Mouse (Mus musculus) embryonic facial prominence, embryonic 14.5 days (tissue): ENCODE measurements around the gene Tanc1. TPM values are rescaled to one million over a fixed set of nuclear protein-coding genes. Genes with fewer than 3 reads are reported as not detected.

ENCODE experiments used
- ATAC-seq: fragments of 200-750 bp; cut with Nextera tagmentation; 2 replicates; pipeline ENCODE4 v1.8.0; 2017; ENCODE audit warnings: low read depth, moderate number of reproducible peaks, moderate TSS enrichment
- DNase-seq: peaks from one replicate; pipeline ENCODE4 v3.0.0-alpha.2; 2015; ENCODE audit warnings: low spot score
- H3K27ac ChIP-seq: fragments of 300-500 bp; sonication (generic); replicated peaks from 2 replicates; pipeline ENCODE4 v1.5.1; 2014; ENCODE audit warnings: low read depth, mild to moderate bottlenecking, low read length, moderate library complexity
- H3K27me3 ChIP-seq: fragments of 300-500 bp; sonication (generic); replicated peaks from 2 replicates; pipeline ENCODE4 v1.6.1; 2014; ENCODE audit warnings: low read length; ENCODE audit not compliant: control insufficient read depth, insufficient read depth
- H3K36me3 ChIP-seq: fragments of 300-500 bp; sonication (generic); 2 replicates; pipeline ENCODE4 v1.6.1; 2014; ENCODE audit warnings: low read length, mixed read lengths; ENCODE audit not compliant: control insufficient read depth, insufficient read depth
- H3K4me1 ChIP-seq: fragments of 300-500 bp; sonication (generic); 2 replicates; pipeline ENCODE4 v1.6.1; 2014; ENCODE audit warnings: antibody characterized with exemption, low read length; ENCODE audit not compliant: control insufficient read depth, insufficient read depth
- H3K4me2 ChIP-seq: fragments of 300-500 bp; sonication (generic); 2 replicates; pipeline ENCODE4 v1.6.1; 2014; ENCODE audit warnings: low read depth, mild to moderate bottlenecking, low read length, moderate library complexity, mixed read lengths
- H3K4me3 ChIP-seq: fragments of 300-500 bp; sonication (generic); 2 replicates; pipeline ENCODE4 v1.5.1; 2014; ENCODE audit warnings: low read depth, mild to moderate bottlenecking, low read length
- H3K9ac ChIP-seq: fragments of 300-500 bp; sonication (generic); 2 replicates; pipeline ENCODE4 v1.6.1; 2014; ENCODE audit warnings: low read depth, mild to moderate bottlenecking, low read length, moderate library complexity, mixed read lengths
- H3K9me3 ChIP-seq: fragments of 300-500 bp; sonication (generic); 2 replicates; pipeline ENCODE4 v1.6.1; 2016; ENCODE audit warnings: low read length; ENCODE audit not compliant: control insufficient read depth
- WGBS: fragments of 180-500 bp; shearing (Covaris S2); extraction: QIAGEN DNeasy Blood & Tissue Kit; methylation state at CpG from one replicate; pipeline ENCODE4 v1.1.7; 2014; 5-methylcytosine and 5-hydroxymethylcytosine counted together
- polyA plus RNA-seq: library from polyadenylated mRNA; unstranded; fragments of >200 nt; fragmentation: Nextera tagmentation; extraction: Ambion mirVana; gene quantifications from 2 replicates; pipeline ENCODE4 v1.2.1, GENCODE M21; 2014

Tanc1 gene
- polyA plus RNA-seq, 1 experiment from 2014 or later: 24.8 TPM

DNA sequence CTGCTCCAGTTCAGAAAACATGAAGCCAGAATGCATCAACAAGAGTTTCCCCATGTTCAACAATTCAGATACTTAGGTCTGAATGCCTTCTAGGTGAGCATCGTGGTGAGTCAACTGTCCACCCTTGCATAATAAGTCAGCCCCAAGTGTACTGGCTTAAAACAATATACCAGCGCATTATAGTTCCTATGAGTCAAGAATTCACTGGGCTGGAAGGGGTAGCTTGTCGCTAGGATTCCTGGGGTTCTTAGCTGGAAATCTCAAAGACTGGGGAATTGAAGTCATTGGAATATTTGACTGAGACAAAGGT lies 23.8 kb upstream of the Tanc1 start:
- no peak overlapping the region for H3K4me2 ChIP-seq
- ATAC-seq (no peak), DNase-seq (no peak)
- H3K27ac ChIP-seq: no peak overlapping the region
- H3K4me1 ChIP-seq: 0 out of 2 replicates have a peak, but pooled peaks cover 2% of the 10 kb centered on the region
- no peaks in the 10 kb centered on the region for H3K27me3 ChIP-seq
- H3K36me3 ChIP-seq: no peaks in the 10 kb centered on the region
- 81% methylated on average over 3 of the region's 3 CpGs for WGBS
- no peaks in the 10 kb centered on the region for H3K9me3 ChIP-seq
- H3K9ac ChIP-seq: no peak overlapping the region
- no peak overlapping the region for H3K4me3 ChIP-seq

GRCm38 (mm10) chr2:59593341-59593902 lies 18.4 kb upstream of the Tanc1 start:
- Histone ChIP-seq H3K36me3 (no peaks in the 10 kb centered on the region), H3K9me3 (no peaks in the 10 kb centered on the region), H3K4me2 (no peak overlapping the region), H3K27ac (no peak overlapping the region), H3K9ac (no peak overlapping the region), H3K4me1 (0 out of 2 replicates have a peak, but pooled peaks cover 4% of the 10 kb centered on the region), H3K27me3 (no peaks in the 10 kb centered on the region), H3K4me3 (no peak overlapping the region)
- DNase-seq (no peak), ATAC-seq (no peak)
- 52% methylated on average over 7 of the region's 7 CpGs for WGBS

GRCm38 (mm10) chr2:59594095-59594494 lies 17.7 kb upstream of the Tanc1 start:
- no peak for DNase-seq
- no peaks in the 10 kb centered on the region for H3K27me3 ChIP-seq
- H3K4me1 ChIP-seq: peaks cover 9% of the 10 kb centered on the region; the same call in 1 of the 2 replicates
- H3K27ac ChIP-seq: no peak overlapping the region
- H3K9ac ChIP-seq: no peak overlapping the region
- no peaks in the 10 kb centered on the region for H3K9me3 ChIP-seq
- no peak overlapping the region for H3K4me2 ChIP-seq
- 66% methylated on average over 6 of the region's 6 CpGs for WGBS
- no peak overlapping the region for H3K4me3 ChIP-seq
- no peaks in the 10 kb centered on the region for H3K36me3 ChIP-seq
- no peak; the same call in 1 of the 2 replicates for ATAC-seq

GRCm38 (mm10) chr2:59596545-59596944 lies 15.3 kb upstream of the Tanc1 start:
- no peak for DNase-seq
- H3K27ac ChIP-seq: no peak overlapping the region
- no peaks in the 10 kb centered on the region for H3K9me3 ChIP-seq
- H3K4me2 ChIP-seq: no peak overlapping the region
- H3K4me3 ChIP-seq: no peak overlapping the region
- no peaks in the 10 kb centered on the region for H3K36me3 ChIP-seq
- no peaks in the 10 kb centered on the region for H3K27me3 ChIP-seq
- ATAC-seq: no peak
- H3K9ac ChIP-seq: no peak overlapping the region
- WGBS: 60% methylated on average over 8 of the region's 8 CpGs
- H3K4me1 ChIP-seq: peaks cover 25% of the 10 kb centered on the region

DNA sequence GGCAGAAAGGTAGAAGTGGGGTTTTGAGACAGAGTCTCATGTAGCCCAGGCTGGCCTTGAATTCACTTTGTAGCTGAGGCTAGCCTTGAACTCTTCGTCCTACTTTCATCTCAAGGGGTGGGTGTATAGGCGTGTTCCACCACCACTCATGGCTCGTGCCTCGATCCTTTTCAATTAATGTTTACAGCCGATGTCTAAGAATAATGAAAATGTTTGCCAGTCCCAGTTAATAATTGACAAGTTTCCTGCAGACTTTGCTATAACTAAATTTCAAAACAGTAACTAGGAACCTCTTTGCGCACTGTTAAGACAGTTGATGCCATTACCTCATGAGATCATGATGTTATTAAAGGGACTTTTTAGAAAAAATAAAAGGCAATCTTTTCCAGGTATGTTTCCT lies 13.6 kb upstream of the Tanc1 start:
- DNase-seq (no peak), ATAC-seq (no peak)
- Histone ChIP-seq H3K27ac (no peak overlapping the region), H3K36me3 (no peaks in the 10 kb centered on the region), H3K4me1 (peaks cover 25% of the 10 kb centered on the region), H3K4me2 (no peak overlapping the region), H3K27me3 (no peaks in the 10 kb centered on the region), H3K9ac (no peak overlapping the region), H3K4me3 (no peak overlapping the region), H3K9me3 (no peaks in the 10 kb centered on the region)
- WGBS: 86% methylated on average over 6 of the region's 6 CpGs

GRCm38 (mm10) chr2:59598894-59599293 lies 12.9 kb upstream of the Tanc1 start:
- ATAC-seq (no peak), DNase-seq (no peak)
- Histone ChIP-seq H3K36me3 (no peaks in the 10 kb centered on the region), H3K4me2 (no peak overlapping the region), H3K9ac (no peak overlapping the region), H3K27me3 (no peaks in the 10 kb centered on the region), H3K9me3 (no peaks in the 10 kb centered on the region), H3K4me1 (peaks cover 22% of the 10 kb centered on the region), H3K27ac (no peak overlapping the region), H3K4me3 (no peak overlapping the region)
- WGBS: 23% methylated on average over 4 of the region's 4 CpGs

DNA sequence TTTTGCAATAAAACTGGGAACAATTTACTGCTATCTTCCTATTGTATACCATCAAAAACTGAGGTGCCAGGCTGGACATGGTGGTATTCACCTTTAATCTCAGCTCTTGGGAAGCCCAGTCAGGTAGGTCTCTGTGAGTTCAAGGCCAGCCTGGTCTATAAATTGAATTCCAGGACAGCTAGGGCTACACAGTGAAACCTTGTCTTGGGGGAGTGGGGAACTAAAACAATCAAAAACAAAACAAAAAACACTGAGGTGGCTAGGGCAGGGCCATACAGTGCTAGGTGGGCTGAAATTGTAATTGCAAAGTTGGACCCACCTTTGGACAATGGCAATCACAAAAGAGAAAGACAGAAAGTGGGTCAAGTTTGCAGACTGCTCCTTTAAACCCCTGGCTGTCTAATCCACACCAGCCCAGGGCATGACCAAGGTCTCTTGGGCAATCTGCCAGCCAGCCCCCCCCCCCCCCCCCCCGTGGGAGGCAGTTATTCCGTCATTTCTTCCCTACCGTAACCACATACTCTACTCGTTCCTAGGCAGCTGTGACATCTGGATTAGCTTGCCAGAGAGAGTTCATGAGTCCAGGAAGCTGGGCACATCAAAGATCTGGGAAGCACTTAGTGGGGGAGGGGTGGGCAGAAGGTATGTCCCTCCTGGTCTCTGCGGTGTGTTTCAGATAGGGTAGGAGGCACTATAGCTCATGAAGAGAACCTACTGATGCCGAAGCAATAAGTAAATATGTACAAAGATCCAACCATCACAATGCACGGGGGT lies 12.3 kb upstream of the Tanc1 start:
- no peaks in the 10 kb centered on the region for H3K9me3 ChIP-seq
- no peak overlapping the region for H3K4me3 ChIP-seq
- WGBS: 12% methylated on average over 4 of the region's 7 CpGs
- H3K4me1 ChIP-seq: peaks cover 21% of the 10 kb centered on the region
- peak overlapping the region; percentile 35; the same call in 1 of the 2 replicates for H3K27ac ChIP-seq
- H3K36me3 ChIP-seq: no peaks in the 10 kb centered on the region
- peak overlapping the region; percentile 35 for H3K4me2 ChIP-seq
- DNase-seq (peak; percentile 84), ATAC-seq (peak; percentile 76)
- no peaks in the 10 kb centered on the region for H3K27me3 ChIP-seq
- H3K9ac ChIP-seq: no peak overlapping the region

- Histone ChIP-seq H3K27ac (peak overlapping the region; percentile 35; the same call in 1 of the 2 replicates), H3K4me3 (no peak overlapping the region)
Measured at GRCm38 (mm10) chr2:59600123-59600840, 11.6 kb upstream of the Tanc1 start.

More at GRCm38 (mm10) chr2:59600123-59600840, 11.6 kb upstream of the Tanc1 start:
- 20% methylated on average over 19 of the region's 19 CpGs for WGBS
- DNase-seq: peak; percentile 77
- Histone ChIP-seq H3K9me3 (no peaks in the 10 kb centered on the region), H3K4me2 (peak overlapping the region; percentile 35), H3K9ac (no peak overlapping the region), H3K27me3 (no peaks in the 10 kb centered on the region), H3K36me3 (no peaks in the 10 kb centered on the region), H3K4me1 (peaks cover 21% of the 10 kb centered on the region)
- peak; percentile 62 for ATAC-seq
